Mouse (Mus musculus) liver, embryonic 16.5 days (tissue): ENCODE data around the gene Ddx5. TPM values are rescaled to one million over a fixed set of nuclear protein-coding genes. Genes with fewer than 3 reads are reported as not detected.

Experiments
- microRNA-seq: library from miRNA; unstranded; fragments of <30 nt; microRNA quantifications from one replicate; pipeline ENCODE4, GENCODE M21; 2016
- polyA plus RNA-seq: library from polyadenylated mRNA; unstranded; fragments of >200 nt; fragmentation: Nextera tagmentation; extraction: Ambion mirVana; gene quantifications from 2 replicates; pipeline ENCODE4 v1.2.1, GENCODE M21; 2015

Gene Ddx5
- polyA plus RNA-seq, 1 experiment from 2014 or later = 118 TPM

Small RNAs within 50 kb of the gene (microRNA-seq; reads per million reads assigned to microRNA genes)
- gene Gm25994 = not detected
- gene Mir3064 = 10.6 reads per million, percentile 28 among the genes with 10 or more reads in this experiment

Other genes starting within 250 kb of the Ddx5 start
- gene Tex2, start 175.8 kb downstream of the Ddx5 start, polyA plus RNA-seq = 10.6 and 12.2 TPM in 2 replicates
- 8.4 and 9.5 TPM in 2 replicates for gene Pecam1, start 38.6 kb downstream of the Ddx5 start, polyA plus RNA-seq
- 2.0 and 2.7 TPM in 2 replicates for gene Milr1, start 38.0 kb downstream of the Ddx5 start, polyA plus RNA-seq
- 4.0 and 4.5 TPM in 2 replicates for gene Polg2, start 9.6 kb downstream of the Ddx5 start, polyA plus RNA-seq
- gene Cep95, start 67 bp upstream of the Ddx5 start, polyA plus RNA-seq = 8.6 and 10.0 TPM in 2 replicates
- gene Smurf2, start 131.5 kb upstream of the Ddx5 start, polyA plus RNA-seq = 3.3 and 3.4 TPM in 2 replicates
- 216 and 237 TPM in 2 replicates for gene Kpna2, start 210.4 kb upstream of the Ddx5 start, polyA plus RNA-seq
- gene 1810010H24Rik, start 236.5 kb upstream of the Ddx5 start, polyA plus RNA-seq = 2.2 TPM in 2 replicates